Mouse (Mus musculus) kidney, adult 2 months (tissue): Measurements from ENCODE around the gene Gna15.

Experiments used
- CTCF ChIP-seq: fragments of 200-500 bp; conservative IDR thresholded peaks from 2 replicates; pipeline ENCODE4 v1.5.1; 2011; ENCODE audit warnings: low read depth, mild to moderate bottlenecking, control low read depth, low read length, moderate library complexity, mixed read lengths; ENCODE audit not compliant: insufficient read depth, insufficient read length
- POLR2A ChIP-seq: fragments of 200-500 bp; IDR thresholded peaks from one replicate; pipeline ENCODE4 v1.6.1; 2011; ENCODE audit warnings: low read depth, low read length, control low read depth

DNA sequence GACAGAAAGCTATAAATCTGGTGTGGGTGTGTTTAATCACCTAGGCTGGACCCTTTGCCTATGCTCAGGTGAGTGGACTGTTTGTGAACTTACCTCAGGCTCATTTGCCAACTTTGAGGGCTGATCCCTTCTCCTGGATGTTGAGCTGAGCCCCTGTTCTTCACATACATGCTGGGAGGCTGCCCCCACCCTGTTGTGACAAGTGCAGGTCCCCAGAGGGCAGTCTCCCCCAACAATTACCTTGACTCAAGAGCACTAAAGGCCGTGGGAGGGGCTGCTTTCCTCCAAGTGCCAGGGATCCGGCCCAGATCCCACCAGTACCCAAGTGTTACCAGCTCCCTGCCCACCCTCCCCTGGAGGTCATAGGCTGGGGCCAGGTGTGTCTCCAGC lies 39.0 kb downstream of the Gna15 start:
- no peak for TF ChIP-seq POLR2A
- no peak for TF ChIP-seq CTCF
